Mouse (Mus musculus): ENCODE data around the gene Opa3. TPM values are rescaled to one million over a fixed set of nuclear protein-coding genes. Genes with fewer than 3 reads are reported as not detected.

Opa3 gene
- polyA plus RNA-seq, 1 experiment from 2014 or later: 32.5 TPM

DNA sequence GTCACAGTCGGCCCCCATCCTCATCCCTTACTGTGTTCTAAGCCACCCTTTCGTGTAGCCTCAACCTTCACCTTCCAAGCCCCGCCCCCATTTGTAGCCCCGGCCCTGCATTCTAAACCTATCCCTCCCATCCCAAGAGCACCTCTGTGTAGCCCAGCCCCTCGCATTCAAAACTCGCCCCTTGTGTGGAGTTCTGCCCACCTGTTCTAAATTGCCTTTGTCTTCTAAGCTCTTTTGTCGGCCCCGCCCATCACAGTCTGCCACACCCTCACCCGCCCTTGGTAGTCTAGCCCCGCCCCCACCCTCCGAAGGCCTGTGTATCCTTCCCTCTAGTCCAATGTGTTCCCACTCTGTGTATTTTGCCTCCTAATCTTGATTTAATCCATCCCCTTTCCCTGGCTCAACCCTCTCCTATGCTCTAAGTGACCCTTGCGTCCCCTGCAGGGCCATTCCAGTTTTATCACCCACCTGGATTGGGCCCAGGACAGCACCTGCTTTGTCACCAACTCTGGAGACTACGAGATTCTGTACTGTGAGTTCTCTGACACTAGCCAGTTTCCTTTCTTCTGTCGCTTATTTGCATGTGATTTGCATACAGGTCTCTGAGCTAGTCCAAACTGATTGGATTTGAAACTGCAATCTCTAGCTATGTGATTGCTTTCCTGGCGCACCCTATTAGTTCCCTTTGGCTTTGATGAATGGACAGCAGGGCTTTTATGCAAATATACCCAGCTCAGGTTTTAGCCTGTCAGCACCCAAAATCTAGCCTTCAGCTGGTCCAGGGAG lies 25.9 kb upstream of the Opa3 start:
- no peaks in the 10 kb centered on the region for H3K9me3 ChIP-seq (replicated peaks)
- H3K27me3 ChIP-seq: no peaks in the 10 kb centered on the region
- no peak overlapping the region for H3K4me3 ChIP-seq (replicated peaks)
- no peak overlapping the region for H3K27ac ChIP-seq (replicated peaks)
- peaks cover 48% of the 10 kb centered on the region for H3K36me3 ChIP-seq
- WGBS: 58% methylated on average over 15 of the region's 15 CpGs
- H3K9ac ChIP-seq: no peak overlapping the region
- ATAC-seq (ENCODE audit: insufficient number of reproducible peaks, low FRiP score, low TSS enrichment, low read depth): 0 out of 2 replicates have a peak, but pooled peaks have one; percentile 8
- no peaks in the 10 kb centered on the region for H3K4me1 ChIP-seq
- H3K4me2 ChIP-seq (replicated peaks): no peak overlapping the region

DNA sequence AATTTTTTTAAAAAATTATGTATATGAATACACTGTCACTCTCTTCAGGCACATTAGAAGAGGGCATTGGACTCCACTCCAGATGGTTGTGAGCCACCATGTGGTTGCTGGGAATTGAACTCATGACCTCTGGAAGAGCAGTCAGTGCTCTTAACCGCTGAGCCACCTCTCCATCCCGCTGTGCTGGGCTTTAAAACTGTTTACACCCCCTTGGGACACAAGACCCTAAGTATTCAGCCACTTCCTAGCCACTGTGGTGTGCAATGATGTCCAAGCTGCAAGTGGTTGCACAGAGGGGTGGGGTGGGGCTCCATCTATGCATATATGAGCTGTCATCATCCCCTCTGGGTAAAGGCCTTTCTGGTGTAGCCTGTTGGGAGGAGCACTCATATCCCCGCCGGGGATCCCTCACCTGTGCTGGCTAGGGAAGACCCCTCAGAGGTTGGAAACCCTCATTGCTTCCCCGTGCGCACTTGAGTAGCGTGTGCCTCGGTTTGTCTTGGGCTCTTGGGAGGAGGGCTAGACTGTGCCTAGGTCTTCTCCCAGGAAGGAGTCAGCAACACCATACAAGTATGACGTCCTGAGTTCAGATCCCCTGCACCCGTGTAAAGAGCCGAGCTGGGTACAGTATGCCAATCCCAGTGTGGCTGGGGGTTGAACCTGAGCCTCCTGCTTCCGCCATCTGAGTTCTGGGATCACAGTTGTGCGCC lies 19.8 kb upstream of the Opa3 start:
- Histone ChIP-seq H3K27ac (replicated peaks) (no peak overlapping the region), H3K27me3 (peaks cover 5% of the 10 kb centered on the region; the same call in 1 of the 2 replicates), H3K4me2 (replicated peaks) (no peak overlapping the region), H3K9me3 (replicated peaks) (no peaks in the 10 kb centered on the region), H3K36me3 (peaks cover 24% of the 10 kb centered on the region), H3K4me3 (replicated peaks) (no peak overlapping the region), H3K4me1 (0 out of 2 replicates have a peak, but pooled peaks cover 9% of the 10 kb centered on the region), H3K9ac (no peak overlapping the region)
- ATAC-seq (ENCODE audit: insufficient number of reproducible peaks, low FRiP score, low TSS enrichment, low read depth): no peak
- 79% methylated on average over 13 of the region's 13 CpGs for WGBS

DNA sequence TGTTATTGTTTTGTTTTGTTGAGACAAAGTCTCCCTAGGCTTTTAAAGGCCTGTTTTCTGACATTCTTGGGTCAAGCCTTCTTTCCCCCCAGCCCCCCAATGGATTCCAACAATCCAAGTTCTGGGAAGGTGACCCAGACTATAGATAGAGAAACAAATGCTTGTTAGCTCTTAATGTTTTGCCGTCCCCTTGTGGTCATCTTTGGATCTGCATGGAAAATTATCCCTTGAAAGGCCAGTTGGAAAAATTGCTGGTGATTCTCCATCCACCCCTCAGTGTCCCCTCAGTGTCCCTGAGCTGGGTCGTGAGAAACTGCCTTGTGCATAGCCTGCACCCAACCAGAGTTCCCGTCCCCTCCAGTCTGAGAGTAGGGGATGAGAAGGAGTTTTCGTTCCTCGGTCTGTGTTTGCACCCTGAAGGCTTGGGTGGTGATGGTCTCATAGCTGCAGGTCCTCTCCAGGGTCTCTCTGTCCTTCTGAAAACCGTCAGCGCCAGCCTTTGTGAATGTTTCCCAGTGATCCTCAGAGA lies 19.1 kb upstream of the Opa3 start:
- no peak for ATAC-seq (ENCODE audit: insufficient number of reproducible peaks, low FRiP score, low TSS enrichment, low read depth)
- Histone ChIP-seq H3K9ac (no peak overlapping the region), H3K4me1 (0 out of 2 replicates have a peak, but pooled peaks cover 9% of the 10 kb centered on the region), H3K4me3 (replicated peaks) (no peak overlapping the region), H3K27me3 (peaks cover 6% of the 10 kb centered on the region; the same call in 1 of the 2 replicates), H3K36me3 (peaks cover 20% of the 10 kb centered on the region), H3K9me3 (replicated peaks) (no peaks in the 10 kb centered on the region), H3K27ac (replicated peaks) (no peak overlapping the region), H3K4me2 (replicated peaks) (no peak overlapping the region)
- WGBS: 54% methylated on average over 7 of the region's 7 CpGs

DNA sequence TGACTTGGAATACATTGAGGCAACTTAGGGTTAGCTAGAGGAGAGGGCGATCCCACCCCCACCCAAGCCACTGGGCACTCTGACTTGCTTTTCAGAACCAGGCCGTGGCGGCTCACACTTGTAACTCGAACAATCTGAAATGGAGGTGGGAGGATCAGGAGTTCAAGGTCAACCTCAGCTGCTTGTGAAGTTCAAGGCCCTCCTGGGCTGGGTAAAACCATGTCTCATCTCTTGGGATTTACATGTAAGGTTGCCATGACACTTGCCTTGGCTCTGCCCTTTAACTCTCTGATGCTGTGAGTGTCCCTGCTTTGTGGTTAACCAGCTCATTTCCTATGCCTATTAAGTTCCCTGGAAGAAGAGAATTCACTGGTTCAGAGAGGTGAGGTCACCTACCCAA lies 18.6 kb upstream of the Opa3 start:
- Histone ChIP-seq H3K27me3 (peaks cover 6% of the 10 kb centered on the region; the same call in 1 of the 2 replicates), H3K27ac (replicated peaks) (no peak overlapping the region), H3K36me3 (0 out of 2 replicates have a peak, but pooled peaks cover 15% of the 10 kb centered on the region), H3K4me2 (replicated peaks) (no peak overlapping the region), H3K9ac (no peak overlapping the region), H3K4me1 (0 out of 2 replicates have a peak, but pooled peaks cover 9% of the 10 kb centered on the region), H3K4me3 (replicated peaks) (no peak overlapping the region), H3K9me3 (replicated peaks) (no peaks in the 10 kb centered on the region)
- ATAC-seq (ENCODE audit: insufficient number of reproducible peaks, low FRiP score, low TSS enrichment, low read depth): no peak
- 77% methylated on average over 4 of the region's 4 CpGs for WGBS

GRCm38 (mm10) chr7:19210010-19210409 lies 18.1 kb upstream of the Opa3 start:
- no peaks in the 10 kb centered on the region for H3K9me3 ChIP-seq (replicated peaks)
- no peak overlapping the region for H3K27ac ChIP-seq (replicated peaks)
- no peak overlapping the region for H3K4me2 ChIP-seq (replicated peaks)
- H3K36me3 ChIP-seq: 0 out of 2 replicates have a peak, but pooled peaks cover 10% of the 10 kb centered on the region
- peaks cover 6% of the 10 kb centered on the region; the same call in 1 of the 2 replicates for H3K27me3 ChIP-seq
- no peak overlapping the region for H3K9ac ChIP-seq
- H3K4me1 ChIP-seq: 0 out of 2 replicates have a peak, but pooled peaks cover 9% of the 10 kb centered on the region
- no peak overlapping the region for H3K4me3 ChIP-seq (replicated peaks)
- ATAC-seq (ENCODE audit: insufficient number of reproducible peaks, low FRiP score, low TSS enrichment, low read depth): no peak
- WGBS: 85% methylated on average over 5 of the region's 5 CpGs

GRCm38 (mm10) chr7:19211041-19211675 lies 17.0 kb upstream of the Opa3 start:
- Histone ChIP-seq H3K9me3 (replicated peaks) (no peaks in the 10 kb centered on the region), H3K36me3 (no peaks in the 10 kb centered on the region), H3K4me2 (replicated peaks) (no peak overlapping the region), H3K9ac (no peak overlapping the region), H3K4me1 (peaks cover 12% of the 10 kb centered on the region; the same call in 1 of the 2 replicates), H3K27me3 (peaks cover 6% of the 10 kb centered on the region; the same call in 1 of the 2 replicates), H3K4me3 (replicated peaks) (no peak overlapping the region), H3K27ac (replicated peaks) (no peak overlapping the region)
- ATAC-seq (ENCODE audit: insufficient number of reproducible peaks, low FRiP score, low TSS enrichment, low read depth): no peak
- 63% methylated on average over 5 of the region's 5 CpGs for WGBS

GRCm38 (mm10) chr7:19211996-19212755 lies 16.0 kb upstream of the Opa3 start, which contains the start of gene Gpr4:
TSS of gene Gpr4 (plus strand) at chr7:19212538.
- Histone ChIP-seq H3K9me3 (replicated peaks) (no peaks in the 10 kb centered on the region), H3K36me3 (no peaks in the 10 kb centered on the region), H3K4me2 (replicated peaks) (peak within 1 kb of the TSS; percentile 82), H3K4me1 (peaks cover 12% of the 10 kb centered on the region; the same call in 1 of the 2 replicates), H3K9ac (peak within 1 kb of the TSS; percentile 35; the same call in 1 of the 2 replicates), H3K27me3 (peaks cover 6% of the 10 kb centered on the region; the same call in 1 of the 2 replicates), H3K27ac (replicated peaks) (no peak within 1 kb of the TSS), H3K4me3 (replicated peaks) (peak within 1 kb of the TSS; percentile 53)
- no peak for ATAC-seq (ENCODE audit: insufficient number of reproducible peaks, low FRiP score, low TSS enrichment, low read depth)
- WGBS: 2% methylated on average over 30 of the region's 30 CpGs

DNA sequence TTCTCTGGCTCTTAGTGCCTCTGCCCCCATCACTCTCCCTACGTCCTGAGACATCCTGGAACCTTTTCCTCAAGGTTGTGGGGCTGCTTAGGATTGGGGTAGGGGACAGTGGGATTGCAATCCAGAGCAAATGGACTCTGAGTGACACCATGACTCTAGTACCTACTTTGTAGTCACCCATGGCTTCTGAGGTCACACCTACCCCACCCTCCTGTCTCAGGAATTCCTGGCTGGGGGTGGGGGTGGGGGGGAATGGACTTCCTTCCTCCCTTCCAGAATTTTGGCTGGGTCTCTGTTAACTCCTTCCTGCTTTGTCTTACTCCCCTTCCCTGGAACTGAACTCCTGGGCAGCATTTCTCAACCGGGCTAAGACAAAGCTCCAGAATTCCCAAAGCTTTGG lies 14.7 kb upstream of the Opa3 start:
- ATAC-seq (ENCODE audit: insufficient number of reproducible peaks, low FRiP score, low TSS enrichment, low read depth): no peak
- H3K4me3 ChIP-seq (replicated peaks): no peak overlapping the region
- H3K9me3 ChIP-seq (replicated peaks): no peaks in the 10 kb centered on the region
- H3K4me1 ChIP-seq: peaks cover 12% of the 10 kb centered on the region; the same call in 1 of the 2 replicates
- H3K36me3 ChIP-seq: no peaks in the 10 kb centered on the region
- H3K27ac ChIP-seq (replicated peaks): no peak overlapping the region
- H3K4me2 ChIP-seq (replicated peaks): 0 out of 2 replicates have a peak overlapping the region, but pooled peaks have one; percentile 82
- 53% methylated on average over 2 of the region's 2 CpGs for WGBS
- peaks cover 6% of the 10 kb centered on the region; the same call in 1 of the 2 replicates for H3K27me3 ChIP-seq
- H3K9ac ChIP-seq: no peak overlapping the region

DNA sequence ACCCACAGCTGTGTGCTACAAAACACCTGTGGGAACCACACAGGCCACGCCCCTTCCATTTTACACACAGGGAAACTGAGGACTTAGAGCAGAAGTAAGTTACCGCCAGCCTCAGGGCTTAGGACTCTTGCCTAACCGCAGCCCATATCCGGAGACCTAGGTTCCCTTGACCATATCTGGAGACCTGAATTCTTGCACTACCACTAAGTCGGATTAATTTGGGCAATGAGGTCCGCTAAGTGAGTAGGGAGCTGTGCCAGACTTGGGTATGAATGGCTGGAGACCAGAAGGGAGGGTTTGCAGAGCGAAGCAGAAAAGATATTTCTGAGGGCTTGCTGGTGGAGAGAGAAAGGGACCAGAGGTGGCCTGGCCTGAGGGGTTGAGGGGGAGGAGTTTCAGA lies 13.8 kb upstream of the Opa3 start:
- no peak overlapping the region for H3K27ac ChIP-seq (replicated peaks)
- peaks cover 6% of the 10 kb centered on the region; the same call in 1 of the 2 replicates for H3K27me3 ChIP-seq
- H3K9ac ChIP-seq: no peak overlapping the region
- WGBS: 61% methylated on average over 7 of the region's 7 CpGs
- no peak overlapping the region for H3K4me2 ChIP-seq (replicated peaks)
- no peaks in the 10 kb centered on the region for H3K36me3 ChIP-seq
- no peak; the same call in 1 of the 2 replicates for ATAC-seq (ENCODE audit: insufficient number of reproducible peaks, low FRiP score, low TSS enrichment, low read depth)
- H3K4me3 ChIP-seq (replicated peaks): no peak overlapping the region
- H3K9me3 ChIP-seq (replicated peaks): no peaks in the 10 kb centered on the region
- H3K4me1 ChIP-seq: peaks cover 12% of the 10 kb centered on the region; the same call in 1 of the 2 replicates

DNA sequence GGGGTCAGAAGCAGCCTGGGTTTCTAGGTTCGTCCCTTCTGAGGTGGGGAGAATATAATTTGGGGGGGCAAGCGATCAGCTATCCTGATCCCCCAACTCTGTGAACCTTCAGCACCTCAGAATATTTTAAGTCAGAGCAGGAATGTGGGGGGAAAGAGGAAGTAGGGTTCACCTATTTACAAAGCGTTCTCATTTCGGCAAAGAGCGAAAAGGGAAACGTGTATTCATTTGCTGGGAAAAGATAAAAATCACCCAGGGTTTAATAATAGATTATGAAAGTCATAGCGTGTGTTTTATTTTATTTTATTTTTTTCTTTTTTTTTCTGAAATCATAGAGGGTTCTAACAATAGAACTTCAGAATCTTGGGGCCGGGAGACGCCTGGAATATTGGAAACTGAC lies 13.2 kb upstream of the Opa3 start:
- no peak for ATAC-seq (ENCODE audit: insufficient number of reproducible peaks, low FRiP score, low TSS enrichment, low read depth)
- no peak overlapping the region for H3K4me3 ChIP-seq (replicated peaks)
- WGBS: 55% methylated on average over 9 of the region's 9 CpGs
- no peak overlapping the region for H3K27ac ChIP-seq (replicated peaks)
- H3K4me2 ChIP-seq (replicated peaks): no peak overlapping the region
- H3K4me1 ChIP-seq: peaks cover 12% of the 10 kb centered on the region; the same call in 1 of the 2 replicates
- H3K9ac ChIP-seq: no peak overlapping the region
- no peaks in the 10 kb centered on the region for H3K9me3 ChIP-seq (replicated peaks)
- H3K36me3 ChIP-seq: no peaks in the 10 kb centered on the region
- peaks cover 6% of the 10 kb centered on the region; the same call in 1 of the 2 replicates for H3K27me3 ChIP-seq
